Mouse (Mus musculus) liver, embryonic 16.5 days (tissue): ENCODE measurements around the gene Chrna1. TPM values are rescaled to one million over a fixed set of nuclear protein-coding genes. Genes with fewer than 3 reads are reported as not detected.

Source experiments
- ATAC-seq: fragments of 200-750 bp; cut with Nextera tagmentation; 2 replicates; pipeline ENCODE4 v1.8.0; 2017; ENCODE audit warnings: low read depth, mild to moderate bottlenecking, moderate number of reproducible peaks, moderate library complexity
- H3K27ac ChIP-seq: fragments of 300-500 bp; sonication (generic); 2 replicates; pipeline ENCODE4 v1.5.1; 2014; ENCODE audit warnings: mild to moderate bottlenecking, low read length
- H3K27me3 ChIP-seq: fragments of 300-500 bp; sonication (generic); 2 replicates; pipeline ENCODE4 v1.6.1; 2014; ENCODE audit warnings: low read depth, low read length, mixed read lengths; ENCODE audit not compliant: control insufficient read depth, insufficient read depth
- H3K36me3 ChIP-seq: fragments of 300-500 bp; sonication (generic); 2 replicates; pipeline ENCODE4 v1.6.1; 2014; ENCODE audit warnings: mild to moderate bottlenecking; ENCODE audit not compliant: control insufficient read depth, insufficient read depth
- H3K4me1 ChIP-seq: fragments of 300-500 bp; sonication (generic); 2 replicates; pipeline ENCODE4 v1.6.1; 2014; ENCODE audit warnings: low read depth, low read length, mixed read lengths; ENCODE audit not compliant: control insufficient read depth
- H3K4me2 ChIP-seq: fragments of 300-500 bp; sonication (generic); 2 replicates; pipeline ENCODE4 v1.6.1; 2014; ENCODE audit warnings: low read depth, low read length, mixed read lengths
- H3K4me3 ChIP-seq: fragments of 300-500 bp; sonication (generic); 2 replicates; pipeline ENCODE4 v1.5.1; 2014; ENCODE audit warnings: low read depth, mild to moderate bottlenecking, low read length
- H3K9ac ChIP-seq: fragments of 300-500 bp; sonication (generic); 2 replicates; pipeline ENCODE4 v1.6.1; 2014; ENCODE audit warnings: low read depth, low read length
- H3K9me3 ChIP-seq: fragments of 300-500 bp; sonication (generic); replicated peaks from 2 replicates; pipeline ENCODE4 v1.6.1; 2016; ENCODE audit warnings: low read length; ENCODE audit not compliant: control insufficient read depth
- WGBS: fragments of 180-500 bp; shearing (Covaris S2); extraction: QIAGEN DNeasy Blood & Tissue Kit; methylation state at CpG from one replicate; pipeline ENCODE4 v1.1.7; 2014; ENCODE audit not compliant: insufficient replicate concordance; 5-methylcytosine and 5-hydroxymethylcytosine counted together
- polyA plus RNA-seq: library from polyadenylated mRNA; unstranded; fragments of >200 nt; fragmentation: Nextera tagmentation; extraction: Ambion mirVana; gene quantifications from 2 replicates; pipeline ENCODE4 v1.2.1, GENCODE M21; 2015

Chrna1 gene
- polyA plus RNA-seq, 1 experiment from 2014 or later = 0.26 TPM

DNA sequence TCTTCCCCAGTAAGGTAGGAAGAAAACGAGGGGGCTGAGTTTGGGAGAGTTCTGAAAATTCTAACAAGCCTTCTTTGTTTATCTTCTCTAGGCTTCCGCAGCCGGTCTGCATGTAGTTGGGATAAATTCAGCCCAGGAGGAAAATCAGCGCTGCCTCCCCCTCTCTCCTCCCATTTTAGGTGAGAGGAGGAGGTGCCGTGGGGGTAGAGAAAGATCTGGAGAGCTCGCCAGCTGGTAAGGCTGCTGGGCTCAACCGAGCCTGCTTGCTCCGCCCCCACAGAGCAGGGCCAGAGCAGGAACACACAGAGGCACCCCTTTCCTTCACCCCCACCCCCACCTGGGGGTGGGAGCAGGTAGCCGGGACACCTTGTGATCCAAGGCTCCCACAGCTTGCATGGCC, 16.6 kb upstream of the Chrna1 start:
- Histone ChIP-seq H3K9me3 (no peaks in the 10 kb centered on the region), H3K27ac (no peak overlapping the region), H3K27me3 (no peaks in the 10 kb centered on the region), H3K4me1 (no peaks in the 10 kb centered on the region), H3K9ac (no peak overlapping the region), H3K4me3 (no peak overlapping the region), H3K36me3 (no peaks in the 10 kb centered on the region), H3K4me2 (0 out of 2 replicates have a peak overlapping the region, but pooled peaks have one; percentile 2)
- WGBS = 32% methylated on average over 9 of the region's 9 CpGs
- ATAC-seq = no peak

DNA sequence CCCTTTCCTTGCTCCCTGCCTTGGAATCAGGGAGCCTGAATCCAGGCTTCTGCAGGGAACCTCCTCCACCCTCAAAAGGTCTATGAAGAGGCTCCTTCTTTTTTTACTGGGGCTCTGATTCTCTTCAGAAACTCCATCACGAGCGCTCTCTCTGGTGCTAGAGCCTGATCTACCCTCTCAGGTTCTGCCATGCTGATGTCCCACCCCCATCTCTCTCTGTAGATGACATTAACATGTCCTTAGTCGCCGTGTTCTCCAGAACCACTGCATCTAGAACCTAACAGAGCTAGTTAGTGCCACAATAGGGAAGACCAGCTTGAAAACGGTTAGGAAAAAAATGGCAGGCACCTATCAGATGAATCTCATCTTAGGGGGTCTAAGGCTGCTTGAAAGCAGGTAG, 16.2 kb upstream of the Chrna1 start:
- Histone ChIP-seq H3K27ac (no peak overlapping the region), H3K36me3 (no peaks in the 10 kb centered on the region), H3K4me2 (0 out of 2 replicates have a peak overlapping the region, but pooled peaks have one; percentile 2), H3K4me3 (no peak overlapping the region), H3K4me1 (no peaks in the 10 kb centered on the region), H3K9me3 (no peaks in the 10 kb centered on the region), H3K27me3 (no peaks in the 10 kb centered on the region), H3K9ac (no peak overlapping the region)
- 56% methylated on average over 5 of the region's 5 CpGs for whole genome bisulfite sequencing
- ATAC-seq = no peak

DNA sequence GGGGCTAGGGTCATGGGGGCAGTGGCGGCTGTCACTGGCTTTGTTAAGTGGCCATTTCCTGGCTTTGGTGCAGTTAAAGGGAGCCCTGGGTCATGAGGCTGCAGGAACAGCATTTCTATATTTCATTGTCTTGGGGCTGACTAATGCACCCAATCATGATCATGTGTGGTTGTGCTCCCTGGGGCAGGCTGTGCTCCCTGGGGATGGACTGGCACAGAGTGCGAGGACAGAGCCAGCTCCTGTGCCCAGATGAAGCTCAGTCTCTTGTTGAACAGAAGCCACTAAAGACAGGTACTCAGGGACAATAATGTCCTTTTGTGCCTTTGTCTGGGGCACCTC, 12.9 kb upstream of the Chrna1 start:
- Histone ChIP-seq H3K27ac (no peak overlapping the region), H3K4me2 (no peak overlapping the region)
- 57% methylated on average over 2 of the region's 2 CpGs for WGBS

DNA sequence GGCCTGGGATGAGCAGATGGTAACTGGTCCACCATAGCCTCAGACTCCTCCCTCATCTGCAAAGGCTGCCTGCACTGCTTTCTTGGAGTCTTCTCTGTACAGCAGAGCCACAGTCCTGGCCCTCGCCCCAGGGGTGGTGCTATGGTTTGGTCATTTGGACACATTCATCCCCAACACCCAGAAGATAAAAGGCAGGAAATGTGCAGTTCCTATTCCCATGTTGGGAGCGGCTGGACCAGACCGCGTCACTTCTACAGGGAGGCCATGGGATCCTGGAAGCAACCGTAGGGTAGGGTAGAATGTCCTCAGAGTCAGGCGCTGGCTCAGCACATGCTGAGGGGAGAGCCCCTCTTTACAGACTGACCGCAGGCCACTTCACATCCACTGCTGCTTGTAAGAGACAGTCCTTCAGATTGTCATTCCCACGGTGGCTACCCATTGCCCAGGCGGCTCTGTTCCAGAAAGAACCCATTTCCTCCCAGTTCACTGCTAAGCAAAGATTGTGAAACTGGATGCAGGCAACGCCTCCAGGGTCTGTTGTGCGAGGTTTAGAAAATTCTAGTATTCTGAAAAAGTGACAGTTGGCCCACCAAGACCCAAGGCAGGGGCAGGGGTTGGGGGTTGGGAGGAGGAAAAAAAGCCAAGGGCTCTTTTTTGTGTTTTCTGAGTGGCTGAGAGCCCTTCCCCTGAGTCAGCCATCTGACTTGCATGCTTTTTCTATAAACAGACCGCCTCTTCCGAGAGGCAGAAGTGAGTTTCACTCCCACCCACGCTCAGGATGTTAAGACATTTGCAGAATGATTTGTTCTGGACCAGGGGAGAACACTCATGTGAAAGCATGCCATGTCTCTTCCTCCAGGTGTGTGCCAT, 12.3 kb upstream of the Chrna1 start:
- ATAC-seq = no peak
- Histone ChIP-seq H3K36me3 (no peaks in the 10 kb centered on the region), H3K4me3 (no peak overlapping the region), H3K9me3 (no peaks in the 10 kb centered on the region), H3K27ac (no peak overlapping the region), H3K4me2 (no peak overlapping the region), H3K27me3 (no peaks in the 10 kb centered on the region), H3K9ac (no peak overlapping the region), H3K4me1 (no peaks in the 10 kb centered on the region)
- 44% methylated on average over 14 of the region's 14 CpGs for WGBS

More for the DNA sequence above, 12.9 kb upstream of the Chrna1 start:
- H3K4me3 ChIP-seq = no peak overlapping the region
- no peaks in the 10 kb centered on the region for H3K36me3 ChIP-seq
- ATAC-seq = no peak
- H3K27me3 ChIP-seq = no peaks in the 10 kb centered on the region
- H3K9ac ChIP-seq = no peak overlapping the region
- no peaks in the 10 kb centered on the region for H3K4me1 ChIP-seq
- H3K9me3 ChIP-seq = no peaks in the 10 kb centered on the region

DNA sequence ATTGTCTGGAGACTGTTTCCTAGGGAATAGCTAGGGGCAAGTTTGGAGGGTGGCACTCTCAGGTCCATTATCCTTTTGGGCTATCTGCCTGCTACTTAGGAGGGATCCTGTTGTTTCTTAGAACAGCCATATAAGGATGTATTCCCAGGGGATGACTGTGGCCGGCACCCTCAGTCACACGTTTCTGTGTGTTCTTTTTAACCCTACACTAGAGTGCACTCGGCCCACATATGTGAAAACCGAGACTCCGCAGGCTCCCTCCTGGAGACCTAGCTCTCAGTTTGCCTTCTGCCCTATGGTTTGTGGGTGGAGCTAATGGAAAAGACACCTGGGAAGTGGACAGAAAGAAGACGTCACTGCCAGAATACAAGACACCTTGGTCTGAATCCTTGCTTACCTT, 11.1 kb upstream of the Chrna1 start:
- Histone ChIP-seq H3K9me3 (no peaks in the 10 kb centered on the region), H3K4me1 (no peaks in the 10 kb centered on the region), H3K27ac (no peak overlapping the region), H3K4me2 (no peak overlapping the region), H3K4me3 (no peak overlapping the region), H3K27me3 (no peaks in the 10 kb centered on the region), H3K9ac (no peak overlapping the region), H3K36me3 (no peaks in the 10 kb centered on the region)
- ATAC-seq = no peak
- WGBS = 57% methylated on average over 6 of the region's 6 CpGs

DNA sequence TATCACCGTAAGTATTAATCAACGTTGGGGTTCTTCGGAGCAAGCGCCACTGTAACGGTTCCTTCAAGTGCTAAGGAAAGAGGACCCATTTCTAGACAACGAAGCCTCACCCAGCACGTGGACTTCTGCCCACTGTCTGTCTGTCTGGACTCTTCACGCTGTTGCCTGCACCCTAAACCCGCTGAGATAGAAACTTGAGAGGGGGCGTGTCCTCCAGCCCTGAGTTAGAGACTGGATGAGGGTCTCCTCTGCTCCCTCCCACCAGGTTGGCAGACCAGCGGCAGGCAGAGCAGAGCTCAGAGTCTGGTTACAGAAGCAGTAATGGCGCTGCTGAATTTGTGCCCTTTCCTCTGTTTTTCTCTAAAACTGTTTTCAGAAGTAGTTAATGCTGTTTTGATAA, 10.0 kb upstream of the Chrna1 start:
- Histone ChIP-seq H3K4me1 (no peaks in the 10 kb centered on the region), H3K27me3 (no peaks in the 10 kb centered on the region), H3K4me2 (no peak overlapping the region), H3K36me3 (no peaks in the 10 kb centered on the region), H3K9ac (no peak overlapping the region), H3K27ac (no peak overlapping the region), H3K4me3 (no peak overlapping the region), H3K9me3 (no peaks in the 10 kb centered on the region)
- WGBS = 10% methylated on average over 12 of the region's 12 CpGs
- no peak for ATAC-seq

DNA sequence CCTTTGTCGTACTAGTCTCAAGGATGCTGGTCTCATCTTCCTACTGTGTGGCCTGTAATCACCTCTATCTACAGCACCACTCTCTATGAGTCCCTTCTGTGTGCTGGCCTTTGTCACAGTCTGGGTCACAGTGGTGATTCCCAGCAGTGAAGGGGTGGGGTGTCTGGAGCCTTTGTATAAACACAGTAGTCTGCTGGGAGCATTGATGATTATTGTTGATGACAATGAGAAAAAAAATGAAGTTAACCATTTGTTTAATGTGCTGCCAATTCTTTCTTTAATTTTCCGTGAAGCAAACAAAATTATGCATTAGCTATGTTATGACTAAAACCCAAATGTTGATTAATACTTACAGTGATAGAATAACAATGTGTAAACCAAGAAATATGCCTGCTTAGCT, 8.8 kb upstream of the Chrna1 start:
- 51% methylated on average over 2 of the region's 2 CpGs for WGBS
- Histone ChIP-seq H3K36me3 (no peaks in the 10 kb centered on the region), H3K27me3 (no peaks in the 10 kb centered on the region), H3K9me3 (no peaks in the 10 kb centered on the region), H3K9ac (no peak overlapping the region), H3K27ac (no peak overlapping the region), H3K4me2 (no peak overlapping the region), H3K4me1 (no peaks in the 10 kb centered on the region), H3K4me3 (no peak overlapping the region)
- ATAC-seq = no peak

DNA sequence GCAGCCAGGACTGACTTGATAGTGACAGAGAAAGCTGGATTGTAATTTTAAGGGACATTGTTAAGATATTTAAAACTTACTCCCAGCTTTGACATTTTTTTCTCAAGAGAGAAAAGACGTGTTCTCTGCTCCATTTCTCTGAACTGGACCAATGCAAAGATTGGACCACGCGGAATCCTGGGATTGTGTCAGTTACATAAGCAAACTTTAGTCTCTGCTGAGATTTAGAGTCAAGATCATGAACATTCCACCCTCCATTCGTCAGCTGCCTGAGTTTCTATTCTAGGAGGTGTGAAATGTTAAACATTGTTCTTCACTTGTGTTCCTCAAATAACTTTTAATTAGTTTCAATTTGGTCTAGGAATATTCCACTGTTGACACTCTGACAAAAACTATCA, 7.0 kb upstream of the Chrna1 start:
- Histone ChIP-seq H3K4me1 (no peaks in the 10 kb centered on the region), H3K27me3 (no peaks in the 10 kb centered on the region), H3K9ac (no peak overlapping the region), H3K27ac (no peak overlapping the region), H3K4me3 (no peak overlapping the region), H3K9me3 (no peaks in the 10 kb centered on the region), H3K36me3 (no peaks in the 10 kb centered on the region), H3K4me2 (no peak overlapping the region)
- no peak for ATAC-seq
- 49% methylated on average over 4 of the region's 4 CpGs for WGBS

DNA sequence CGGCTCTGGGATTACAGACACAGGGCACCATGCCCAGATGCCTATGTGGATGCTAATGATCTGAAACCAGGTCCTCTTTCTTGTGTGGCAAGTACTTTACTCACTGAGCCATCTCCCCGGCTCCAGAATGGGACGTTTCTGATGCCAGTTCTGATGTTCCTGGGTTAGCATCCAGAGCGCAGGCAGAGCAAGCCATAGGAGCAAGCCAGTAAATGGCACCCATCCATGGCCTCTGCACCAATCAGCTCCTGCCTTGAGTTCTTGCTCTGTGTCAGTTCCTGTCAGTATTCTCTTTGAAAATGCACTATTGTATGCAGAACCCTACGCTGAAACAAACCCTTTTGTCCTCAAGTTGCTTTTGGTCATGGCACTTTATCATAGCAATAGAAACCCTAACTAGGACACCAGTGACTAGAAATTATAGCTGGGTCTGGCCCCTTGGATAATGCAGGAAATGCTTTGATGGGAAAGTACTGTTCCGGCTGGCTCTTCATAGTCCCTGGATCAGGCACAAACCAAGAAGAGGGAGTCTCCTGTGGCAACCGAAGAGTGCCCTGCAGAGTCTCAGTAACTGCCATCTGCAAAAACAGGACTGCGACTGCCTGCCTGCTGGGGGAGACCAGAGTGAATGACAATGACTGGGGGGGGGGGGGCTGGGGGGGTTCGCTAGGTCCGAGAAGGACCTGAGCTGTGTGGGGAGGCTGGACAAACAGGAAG, 6.4 kb upstream of the Chrna1 start:
- Histone ChIP-seq H3K36me3 (no peaks in the 10 kb centered on the region), H3K27me3 (no peaks in the 10 kb centered on the region), H3K9ac (no peak overlapping the region), H3K27ac (no peak overlapping the region), H3K4me2 (no peak overlapping the region), H3K9me3 (no peaks in the 10 kb centered on the region), H3K4me3 (no peak overlapping the region), H3K4me1 (no peaks in the 10 kb centered on the region)
- 51% methylated on average over 10 of the region's 10 CpGs for WGBS
- ATAC-seq = no peak
